Mouse (Mus musculus) neural tube, embryonic 11.5 days (tissue): ENCODE results near the gene Wnk2. TPM values are rescaled to one million over a fixed set of nuclear protein-coding genes. Genes with fewer than 3 reads are reported as not detected.

ENCODE experiments used
- ATAC-seq: fragments of 200-750 bp; cut with Nextera tagmentation; 2 replicates; pipeline ENCODE4 v1.8.0; 2017; ENCODE audit warnings: moderate number of reproducible peaks, mild to moderate bottlenecking, moderate TSS enrichment, moderate library complexity; ENCODE audit not compliant: insufficient read depth, low FRiP score, low TSS enrichment
- DNase-seq: peaks from one replicate; pipeline ENCODE4 v3.0.0-alpha.2; 2015; ENCODE audit warnings: low spot score
- H3K27ac ChIP-seq: fragments of 300-500 bp; sonication (generic); 2 replicates; pipeline ENCODE4 v1.5.1; 2014; ENCODE audit warnings: low read depth, mild to moderate bottlenecking, low read length
- H3K27me3 ChIP-seq: fragments of 300-500 bp; sonication (generic); 2 replicates; pipeline ENCODE4 v1.6.1; 2014; ENCODE audit warnings: mild to moderate bottlenecking, low read length, mixed read lengths; ENCODE audit not compliant: control insufficient read depth, insufficient read depth
- H3K36me3 ChIP-seq: fragments of 300-500 bp; sonication (generic); 2 replicates; pipeline ENCODE4 v1.6.1; 2014; ENCODE audit warnings: mild to moderate bottlenecking, low read length, moderate library complexity, mixed read lengths; ENCODE audit not compliant: control insufficient read depth, insufficient read depth
- H3K4me1 ChIP-seq: fragments of 300-500 bp; sonication (generic); 2 replicates; pipeline ENCODE4 v1.6.1; 2014; ENCODE audit warnings: low read length, mixed read lengths; ENCODE audit not compliant: control insufficient read depth, insufficient read depth
- H3K4me2 ChIP-seq: fragments of 300-500 bp; sonication (generic); 2 replicates; pipeline ENCODE4 v1.6.1; 2014; ENCODE audit warnings: low read depth, mild to moderate bottlenecking, moderate library complexity
- H3K4me3 ChIP-seq: fragments of 300-500 bp; sonication (generic); 2 replicates; pipeline ENCODE4 v1.5.1; 2014; ENCODE audit warnings: low read depth, low read length
- H3K9ac ChIP-seq: fragments of 300-500 bp; sonication (generic); 2 replicates; pipeline ENCODE4 v1.6.1; 2014; ENCODE audit warnings: mild to moderate bottlenecking, low read length
- H3K9me3 ChIP-seq: fragments of 300-500 bp; sonication (generic); 2 replicates; pipeline ENCODE4 v1.6.1; 2016; ENCODE audit warnings: low read length; ENCODE audit not compliant: control insufficient read depth
- WGBS: fragments of 180-500 bp; shearing (Covaris S2); extraction: QIAGEN DNeasy Blood & Tissue Kit; methylation state at CpG from one replicate; pipeline ENCODE4 v1.1.7; 2014; 5-methylcytosine and 5-hydroxymethylcytosine counted together
- polyA plus RNA-seq: library from polyadenylated mRNA; unstranded; fragments of >200 nt; fragmentation: Nextera tagmentation; extraction: Ambion mirVana; gene quantifications from 2 replicates; pipeline ENCODE4 v1.2.1, GENCODE M21; 2014

Wnk2 gene
- polyA plus RNA-seq, 1 experiment from 2014 or later = 10.7 TPM

GRCm38 (mm10) chr13:49180691-49181090 is 32.9 kb upstream of the Wnk2 start:
- Histone ChIP-seq H3K9ac (no peak overlapping the region), H3K27me3 (no peaks in the 10 kb centered on the region), H3K4me2 (no peak overlapping the region), H3K4me3 (no peak overlapping the region), H3K9me3 (no peaks in the 10 kb centered on the region), H3K36me3 (no peaks in the 10 kb centered on the region), H3K4me1 (no peaks in the 10 kb centered on the region), H3K27ac (no peak overlapping the region)
- 45% methylated on average over 1 of the region's 1 CpGs for WGBS
- no peak for DNase-seq
- no peak for ATAC-seq

- Histone ChIP-seq H3K27me3 (no peaks in the 10 kb centered on the region), H3K4me1 (no peaks in the 10 kb centered on the region), H3K9me3 (no peaks in the 10 kb centered on the region), H3K4me3 (no peak overlapping the region), H3K9ac (no peak overlapping the region), H3K4me2 (no peak overlapping the region), H3K36me3 (no peaks in the 10 kb centered on the region), H3K27ac (no peak overlapping the region)
- WGBS = 85% methylated on average over 5 of the region's 5 CpGs
- no peak for DNase-seq
- no peak for ATAC-seq
Measured at GRCm38 (mm10) chr13:49180274-49180673, 32.5 kb upstream of the Wnk2 start.

DNA sequence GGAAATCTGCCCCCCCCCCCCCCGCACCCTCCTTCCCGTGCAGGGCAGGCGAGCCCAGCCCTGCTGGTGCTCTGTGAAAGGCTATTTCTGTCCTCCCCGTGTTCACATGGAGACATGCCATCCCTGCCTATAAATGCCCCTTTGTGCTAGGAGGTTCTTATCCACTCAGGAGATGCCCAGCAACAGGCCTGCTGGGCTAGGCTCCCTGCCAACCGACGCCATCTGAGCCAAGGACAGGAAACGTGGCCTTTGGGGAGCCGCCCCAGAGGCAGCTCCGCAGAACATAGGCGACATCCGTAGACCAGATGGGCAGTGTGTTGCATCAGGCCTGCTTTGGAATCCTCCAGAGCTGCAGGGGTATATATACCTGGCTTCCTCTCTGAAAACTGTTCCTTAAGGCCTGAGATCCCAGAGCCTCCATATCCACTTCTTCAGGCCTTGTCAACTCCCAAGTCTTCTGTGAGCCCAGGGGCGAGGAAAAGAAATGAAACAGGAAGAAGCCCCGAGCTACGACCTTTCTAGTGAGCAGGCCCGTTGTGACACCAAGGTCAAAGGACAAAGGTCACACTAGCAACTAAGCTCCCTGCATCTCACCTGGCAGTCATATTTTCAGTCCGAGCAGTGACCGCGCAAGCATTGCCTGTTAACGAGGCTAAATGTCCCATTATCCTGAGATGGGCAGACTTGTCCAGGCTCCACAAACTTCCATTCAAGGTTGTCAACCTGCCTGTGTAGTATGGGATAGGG is 31.2 kb upstream of the Wnk2 start:
- ATAC-seq = no peak
- DNase-seq = no peak
- Histone ChIP-seq H3K27ac (no peak overlapping the region), H3K4me1 (no peaks in the 10 kb centered on the region), H3K36me3 (no peaks in the 10 kb centered on the region), H3K4me2 (no peak overlapping the region), H3K9ac (no peak overlapping the region), H3K4me3 (no peak overlapping the region), H3K27me3 (no peaks in the 10 kb centered on the region), H3K9me3 (no peaks in the 10 kb centered on the region)
- WGBS = 75% methylated on average over 19 of the region's 19 CpGs

GRCm38 (mm10) chr13:49175509-49175908 is 27.7 kb upstream of the Wnk2 start:
- no peaks in the 10 kb centered on the region for H3K36me3 ChIP-seq
- no peak overlapping the region for H3K4me3 ChIP-seq
- ATAC-seq (no peak), DNase-seq (no peak)
- no peak overlapping the region for H3K9ac ChIP-seq
- no peaks in the 10 kb centered on the region for H3K9me3 ChIP-seq
- H3K4me1 ChIP-seq = no peaks in the 10 kb centered on the region
- WGBS = 77% methylated on average over 10 of the region's 10 CpGs
- no peak overlapping the region for H3K27ac ChIP-seq
- no peak overlapping the region for H3K4me2 ChIP-seq
- no peaks in the 10 kb centered on the region for H3K27me3 ChIP-seq

GRCm38 (mm10) chr13:49172971-49173596 is 25.3 kb upstream of the Wnk2 start:
- Histone ChIP-seq H3K9ac (no peak overlapping the region), H3K4me3 (no peak overlapping the region), H3K27ac (no peak overlapping the region), H3K4me1 (no peaks in the 10 kb centered on the region), H3K27me3 (no peaks in the 10 kb centered on the region), H3K4me2 (no peak overlapping the region), H3K9me3 (no peaks in the 10 kb centered on the region), H3K36me3 (no peaks in the 10 kb centered on the region)
- DNase-seq = peak; percentile 92
- ATAC-seq = peak; percentile 68
- 9% methylated on average over 12 of the region's 12 CpGs for WGBS

DNA sequence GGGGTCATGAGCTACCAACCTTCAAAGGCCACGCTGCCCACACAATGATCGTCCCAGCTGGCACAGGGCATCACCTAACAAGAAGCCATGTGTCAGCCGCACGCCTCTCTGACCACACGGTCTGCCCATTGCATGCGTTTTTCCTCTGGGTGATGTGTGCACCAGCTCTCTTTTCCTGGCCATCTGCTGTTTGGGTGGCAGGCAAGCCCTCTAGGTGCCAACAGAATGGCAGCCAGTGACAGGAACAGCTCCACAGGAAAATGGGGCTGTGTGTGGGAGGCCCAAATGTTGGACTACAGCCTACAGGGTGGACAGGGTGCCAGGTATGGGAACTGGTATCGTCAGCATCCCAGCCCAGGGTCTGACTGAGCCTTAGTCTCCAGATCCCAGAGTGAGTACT is 24.5 kb upstream of the Wnk2 start:
- no peak overlapping the region for H3K27ac ChIP-seq
- WGBS = 93% methylated on average over 7 of the region's 7 CpGs
- no peak for DNase-seq
- H3K4me3 ChIP-seq = no peak overlapping the region
- H3K4me1 ChIP-seq = no peaks in the 10 kb centered on the region
- H3K9ac ChIP-seq = no peak overlapping the region
- H3K36me3 ChIP-seq = no peaks in the 10 kb centered on the region
- H3K4me2 ChIP-seq = no peak overlapping the region
- no peaks in the 10 kb centered on the region for H3K9me3 ChIP-seq
- no peak for ATAC-seq
- no peaks in the 10 kb centered on the region for H3K27me3 ChIP-seq

GRCm38 (mm10) chr13:49171729-49172128 is 23.9 kb upstream of the Wnk2 start:
- no peak overlapping the region for H3K4me2 ChIP-seq
- H3K27me3 ChIP-seq = no peaks in the 10 kb centered on the region
- no peak for ATAC-seq
- H3K4me3 ChIP-seq = no peak overlapping the region
- no peaks in the 10 kb centered on the region for H3K9me3 ChIP-seq
- H3K9ac ChIP-seq = no peak overlapping the region
- no peaks in the 10 kb centered on the region for H3K36me3 ChIP-seq
- no peak for DNase-seq
- no peaks in the 10 kb centered on the region for H3K4me1 ChIP-seq
- no peak overlapping the region for H3K27ac ChIP-seq
- 72% methylated on average over 1 of the region's 1 CpGs for WGBS

DNA sequence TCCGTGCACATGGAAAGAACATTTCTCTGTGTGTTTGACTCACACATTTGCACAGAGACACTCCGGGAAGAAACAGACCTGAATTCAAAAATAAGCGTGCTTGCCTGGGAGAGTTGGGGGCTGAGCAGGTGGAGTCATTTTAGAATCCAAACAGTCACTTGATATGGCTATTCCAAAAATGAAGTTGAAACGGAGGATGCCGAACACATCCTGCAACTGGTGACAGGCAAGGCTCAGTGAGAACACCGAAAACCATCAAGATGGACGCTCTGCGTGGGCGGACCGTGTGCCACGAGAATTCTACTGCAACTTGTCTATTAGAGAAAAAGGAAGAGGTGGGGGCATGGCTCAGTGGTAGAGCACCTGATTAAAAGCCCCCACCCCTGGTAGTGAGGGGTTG is 22.8 kb upstream of the Wnk2 start:
- no peak overlapping the region for H3K4me3 ChIP-seq
- H3K27ac ChIP-seq = no peak overlapping the region
- no peaks in the 10 kb centered on the region for H3K36me3 ChIP-seq
- no peak for ATAC-seq
- no peak overlapping the region for H3K9ac ChIP-seq
- 92% methylated on average over 11 of the region's 11 CpGs for WGBS
- no peaks in the 10 kb centered on the region for H3K4me1 ChIP-seq
- no peaks in the 10 kb centered on the region for H3K9me3 ChIP-seq
- H3K27me3 ChIP-seq = no peaks in the 10 kb centered on the region
- H3K4me2 ChIP-seq = no peak overlapping the region
- no peak for DNase-seq
